Mouse (Mus musculus) forebrain, embryonic 11.5 days (tissue): ENCODE data around the gene Mroh2a. TPM values are rescaled to one million over a fixed set of nuclear protein-coding genes. Genes with fewer than 3 reads are reported as not detected.
"Not testable (repeated sequence)": the region's sequence is repeated elsewhere in the genome, so short reads cannot be mapped to it uniquely, and the experiment has no call there.

Experiments
- ATAC-seq: fragments of 200-750 bp; cut with Nextera tagmentation; replicated peaks from 2 replicates; pipeline ENCODE4 v1.8.0; 2017; ENCODE audit warnings: moderate TSS enrichment; ENCODE audit not compliant: low FRiP score
- DNase-seq: peaks from one replicate; pipeline ENCODE4 v3.0.0-alpha.2; 2017; ENCODE audit warnings: low spot score
- H3K27ac ChIP-seq: fragments of 300-500 bp; sonication (generic); 2 replicates; pipeline ENCODE4 v1.5.1; 2014; ENCODE audit warnings: low read depth, low read length
- H3K27me3 ChIP-seq: fragments of 300-500 bp; sonication (generic); 2 replicates; pipeline ENCODE4 v1.6.1; 2014; ENCODE audit warnings: mild to moderate bottlenecking, low read length, mixed read lengths; ENCODE audit not compliant: control insufficient read depth, insufficient read depth
- H3K36me3 ChIP-seq: fragments of 300-500 bp; sonication (generic); 2 replicates; pipeline ENCODE4 v1.6.1; 2014; ENCODE audit warnings: mild to moderate bottlenecking, low read length, moderate library complexity, mixed read lengths; ENCODE audit not compliant: control insufficient read depth, insufficient read depth
- H3K4me1 ChIP-seq: fragments of 300-500 bp; sonication (generic); replicated peaks from 2 replicates; pipeline ENCODE4 v1.6.1; 2014; ENCODE audit warnings: low read length, mixed read lengths; ENCODE audit not compliant: control insufficient read depth, insufficient read depth
- H3K4me2 ChIP-seq: fragments of 300-500 bp; sonication (generic); 2 replicates; pipeline ENCODE4 v1.6.1; 2014; ENCODE audit warnings: low read depth, mild to moderate bottlenecking, low read length, moderate library complexity, mixed read lengths; ENCODE audit not compliant: severe bottlenecking
- H3K4me3 ChIP-seq: fragments of 300-500 bp; sonication (generic); 2 replicates; pipeline ENCODE4 v1.5.1; 2014; ENCODE audit warnings: low read depth, low read length
- H3K9ac ChIP-seq: fragments of 300-500 bp; sonication (generic); 2 replicates; pipeline ENCODE4 v1.6.1; 2014; ENCODE audit warnings: low read length
- H3K9me3 ChIP-seq: fragments of 300-500 bp; sonication (generic); 2 replicates; pipeline ENCODE4 v1.6.1; 2016; ENCODE audit warnings: low read length, mixed read lengths; ENCODE audit not compliant: control insufficient read depth
- WGBS: fragments of 180-500 bp; shearing (Covaris S2); extraction: QIAGEN DNeasy Blood & Tissue Kit; methylation state at CpG from one replicate; pipeline ENCODE4 v1.1.7; 2014; 5-methylcytosine and 5-hydroxymethylcytosine counted together
- polyA plus RNA-seq: library from polyadenylated mRNA; unstranded; fragments of >200 nt; fragmentation: Nextera tagmentation; extraction: Ambion mirVana; gene quantifications from 2 replicates; pipeline ENCODE4 v1.2.1, GENCODE M21; 2014

Gene Mroh2a
- polyA plus RNA-seq, 1 experiment from 2014 or later = 2.5 TPM

DNA sequence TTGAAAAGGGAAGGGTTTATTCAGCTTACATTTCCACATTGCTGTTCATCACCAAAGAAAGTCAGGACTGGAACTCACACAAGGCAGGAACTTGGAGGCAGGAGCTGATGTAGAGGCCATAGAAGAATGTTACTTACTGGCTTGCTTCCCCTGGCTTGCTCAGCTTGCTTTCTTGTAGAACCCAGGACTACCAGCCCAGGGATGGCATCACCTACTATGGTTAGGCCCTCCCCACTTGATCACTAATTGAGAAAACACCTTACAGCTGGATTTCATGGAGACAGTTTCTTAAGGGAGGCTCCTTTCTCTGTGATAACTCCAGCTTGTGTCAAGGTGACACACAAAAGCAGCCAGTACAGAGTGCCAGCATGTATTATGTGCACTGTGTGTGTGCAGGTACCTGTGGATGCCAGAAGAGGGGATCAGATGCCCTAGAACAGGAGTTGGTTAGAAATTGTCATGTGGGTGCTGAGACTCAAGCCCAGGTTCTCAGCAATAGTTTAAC is 3.7 kb upstream of the Mroh2a start:
- not testable (repeated sequence) for H3K27me3 ChIP-seq, H3K4me1 ChIP-seq, H3K27ac ChIP-seq, H3K9ac ChIP-seq, H3K4me2 ChIP-seq, ATAC-seq, H3K4me3 ChIP-seq, H3K36me3 ChIP-seq
- peak; percentile 53 for DNase-seq
- H3K9me3 ChIP-seq = peaks cover 31% of the 10 kb centered on the region

- 53% methylated on average over 1 of the region's 1 CpGs for WGBS
- Histone ChIP-seq H3K27me3 (no peaks in the 10 kb centered on the region), H3K4me1 (no peaks in the 10 kb centered on the region), H3K4me3 (no peak overlapping the region), H3K9ac (no peak overlapping the region), H3K4me2 (no peak overlapping the region), H3K36me3 (no peaks in the 10 kb centered on the region), H3K9me3 (peaks cover 36% of the 10 kb centered on the region), H3K27ac (no peak overlapping the region)
- ATAC-seq (no peak), DNase-seq (peak; percentile 54)
Measured at GRCm38 (mm10) chr1:88223591-88223990, 3.2 kb upstream of the Mroh2a start.

DNA sequence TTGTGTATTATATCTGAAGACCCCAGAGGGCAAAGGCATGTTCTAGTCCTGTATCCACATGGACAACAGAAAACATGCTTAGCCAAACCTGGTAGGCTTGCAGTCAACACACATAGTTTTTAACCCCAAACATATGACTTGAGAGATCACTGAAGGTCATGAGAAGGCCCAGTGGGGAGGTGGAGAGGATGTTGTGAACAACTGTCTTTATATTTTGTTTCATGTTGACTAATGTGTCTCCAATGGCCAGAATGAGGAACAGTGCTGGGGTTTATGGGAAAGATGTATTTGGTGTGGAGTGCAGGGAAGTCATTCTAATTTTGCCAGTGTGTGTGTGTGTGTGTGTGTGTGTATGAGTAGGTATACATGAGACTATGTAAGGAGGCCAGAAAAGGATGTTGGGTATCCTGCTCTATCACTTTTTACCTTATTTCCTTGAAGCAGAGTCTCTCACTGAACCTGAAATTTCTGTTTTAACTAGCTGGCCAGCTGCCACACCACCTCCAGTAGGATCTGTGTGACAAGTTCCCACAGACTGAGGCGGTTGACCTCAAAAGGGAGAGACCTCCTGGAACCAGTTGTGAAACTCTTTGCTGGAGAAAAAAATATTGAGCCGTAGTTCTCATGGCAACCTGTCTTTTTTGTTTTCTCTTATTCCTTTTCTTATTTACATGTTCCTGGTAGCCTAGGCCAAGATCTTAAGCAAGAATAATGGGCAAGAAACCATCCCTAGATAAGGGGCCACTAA is 2.6 kb upstream of the Mroh2a start:
- H3K27ac ChIP-seq = no peak overlapping the region
- H3K36me3 ChIP-seq = no peaks in the 10 kb centered on the region
- no peaks in the 10 kb centered on the region for H3K4me1 ChIP-seq
- WGBS = 79% methylated on average over 2 of the region's 2 CpGs
- no peak for ATAC-seq
- H3K27me3 ChIP-seq = no peaks in the 10 kb centered on the region
- H3K4me2 ChIP-seq = no peak overlapping the region
- H3K4me3 ChIP-seq = no peak overlapping the region
- peak; percentile 53 for DNase-seq
- peaks cover 42% of the 10 kb centered on the region for H3K9me3 ChIP-seq
- H3K9ac ChIP-seq = no peak overlapping the region

GRCm38 (mm10) chr1:88225301-88225700 is 1.5 kb upstream of the Mroh2a start:
- H3K9me3 ChIP-seq = peaks cover 53% of the 10 kb centered on the region
- not testable (repeated sequence) for DNase-seq, H3K9ac ChIP-seq, ATAC-seq, H3K27me3 ChIP-seq, H3K4me1 ChIP-seq, H3K27ac ChIP-seq, H3K36me3 ChIP-seq, H3K4me3 ChIP-seq, H3K4me2 ChIP-seq
- WGBS = 39% methylated on average over 2 of the region's 2 CpGs

- Histone ChIP-seq H3K4me3 (no peak overlapping the region), H3K27me3 (no peaks in the 10 kb centered on the region), H3K4me1 (no peaks in the 10 kb centered on the region), H3K36me3 (no peaks in the 10 kb centered on the region), H3K4me2 (no peak overlapping the region), H3K27ac (no peak overlapping the region), H3K9me3 (peaks cover 58% of the 10 kb centered on the region), H3K9ac (no peak overlapping the region)
- DNase-seq (no peak), ATAC-seq (no peak)
Measured at GRCm38 (mm10) chr1:88225741-88226140, 1.0 kb upstream of the Mroh2a start.

DNA sequence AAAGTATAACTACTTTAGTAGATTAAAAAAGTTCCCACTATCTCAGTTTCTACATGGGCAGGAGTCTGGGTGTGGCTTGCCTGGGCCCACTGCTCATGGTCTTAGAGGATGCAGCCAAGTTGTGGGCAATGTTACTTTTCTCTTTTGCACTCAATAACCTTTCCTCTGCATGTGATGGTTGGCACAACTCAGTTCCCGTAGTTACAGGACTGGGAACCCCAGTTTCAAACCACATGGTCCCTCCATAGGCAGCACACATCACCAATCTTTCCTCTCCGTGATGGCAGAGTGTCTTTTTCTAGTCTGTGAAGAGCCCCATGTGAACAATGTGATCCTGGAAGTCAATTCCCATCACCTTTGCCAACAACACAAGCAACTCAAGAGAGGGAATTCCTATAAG is 696 bp downstream of the Mroh2a start:
- Histone ChIP-seq H3K4me2 (no peak overlapping the region), H3K4me3 (no peak overlapping the region), H3K9ac (no peak overlapping the region), H3K9me3 (peaks cover 72% of the 10 kb centered on the region), H3K27ac (no peak overlapping the region), H3K4me1 (no peaks in the 10 kb centered on the region), H3K36me3 (no peaks in the 10 kb centered on the region), H3K27me3 (no peaks in the 10 kb centered on the region)
- no peak for ATAC-seq
- peak; percentile 51 for DNase-seq
- WGBS = 64% methylated on average over 2 of the region's 2 CpGs

- Histone ChIP-seq H3K4me2 (no peak overlapping the region), H3K27me3 (no peaks in the 10 kb centered on the region), H3K4me1 (no peaks in the 10 kb centered on the region), H3K36me3 (no peaks in the 10 kb centered on the region), H3K4me3 (no peak overlapping the region), H3K9ac (no peak overlapping the region), H3K27ac (no peak overlapping the region), H3K9me3 (peaks cover 78% of the 10 kb centered on the region)
- DNase-seq = peak; percentile 53
- WGBS = 71% methylated on average over 7 of the region's 7 CpGs
- ATAC-seq = no peak
Measured at GRCm38 (mm10) chr1:88228121-88228520, 1.3 kb downstream of the Mroh2a start.

- Histone ChIP-seq H3K4me1 (no peaks in the 10 kb centered on the region), H3K9me3 (peaks cover 92% of the 10 kb centered on the region), H3K4me3 (no peak overlapping the region), H3K27ac (no peak overlapping the region), H3K9ac (no peak overlapping the region), H3K4me2 (no peak overlapping the region), H3K27me3 (no peaks in the 10 kb centered on the region), H3K36me3 (no peaks in the 10 kb centered on the region)
- WGBS = 82% methylated on average over 3 of the region's 3 CpGs
- peak; percentile 51 for DNase-seq
- ATAC-seq = no peak
Measured at GRCm38 (mm10) chr1:88229566-88229965, 2.8 kb downstream of the Mroh2a start.

GRCm38 (mm10) chr1:88229986-88230385 is 3.2 kb downstream of the Mroh2a start:
- no peaks in the 10 kb centered on the region for H3K4me1 ChIP-seq
- ATAC-seq (no peak), DNase-seq (peak; percentile 63)
- no peaks in the 10 kb centered on the region for H3K27me3 ChIP-seq
- 84% methylated on average over 5 of the region's 5 CpGs for WGBS
- H3K27ac ChIP-seq = no peak overlapping the region
- H3K9me3 ChIP-seq = peaks cover 97% of the 10 kb centered on the region
- H3K4me2 ChIP-seq = no peak overlapping the region
- H3K36me3 ChIP-seq = no peaks in the 10 kb centered on the region
- H3K4me3 ChIP-seq = no peak overlapping the region
- H3K9ac ChIP-seq = no peak overlapping the region
